Mouse (Mus musculus) brain, embryonic 14.5 days (tissue): ENCODE data around the gene Trcg1.

Source experiments
- CTCF ChIP-seq: fragments of 200-500 bp; IDR thresholded peaks from 2 replicates; pipeline ENCODE4 v1.5.1; 2012; ENCODE audit warnings: inconsistent platforms, mild to moderate bottlenecking, moderate library complexity, borderline replicate concordance; ENCODE audit not compliant: insufficient read depth, insufficient read length; ENCODE audit errors: extremely low read depth
- POLR2A ChIP-seq: fragments of 200-500 bp; IDR thresholded peaks from 2 replicates; pipeline ENCODE4 v1.6.1; 2012; ENCODE audit warnings: mild to moderate bottlenecking, inconsistent platforms, borderline replicate concordance; ENCODE audit not compliant: poor library complexity, insufficient read depth, insufficient read length, severe bottlenecking; ENCODE audit errors: extremely low read depth

DNA sequence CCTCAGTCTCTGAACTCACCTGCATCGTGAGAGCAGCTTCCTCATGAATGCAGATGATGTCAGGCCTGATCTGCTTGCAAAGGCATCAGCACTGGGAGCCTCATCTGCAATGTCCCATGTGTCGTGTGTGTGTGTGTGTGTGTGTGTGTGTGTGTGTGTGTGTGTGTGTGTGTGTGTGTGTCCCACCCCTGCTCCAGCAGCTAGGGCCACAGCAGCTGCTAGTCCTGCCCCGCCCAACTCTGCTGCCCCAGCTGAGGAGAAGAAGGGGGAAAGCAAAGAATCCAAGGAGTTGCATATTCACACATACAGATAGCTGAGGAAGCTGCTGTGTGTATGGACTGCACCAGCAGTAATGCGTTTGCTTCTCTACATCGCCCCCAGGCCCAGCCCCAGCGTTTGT, 19.1 kb upstream of the Trcg1 start:
- TF ChIP-seq POLR2A (no peak), CTCF (no peak)
